Mouse (Mus musculus) G1E (cell line): Measurements from ENCODE around the gene Traf2. TPM values are rescaled to one million over a fixed set of nuclear protein-coding genes. Genes with fewer than 3 reads are reported as not detected.

Source experiments
- ATAC-seq: 2 replicates; pipeline ENCODE4 v1.8.0; 2016; ENCODE audit warnings: mild to moderate bottlenecking; ENCODE audit not compliant: insufficient number of reproducible peaks, poor library complexity, low FRiP score, severe bottlenecking; ENCODE audit errors: extremely low read depth
- DNase-seq: peaks from one replicate; pipeline ENCODE4 v3.0.0; 2012; ENCODE audit warnings: low spot score
- H3K27me3 ChIP-seq: 2 replicates; pipeline ENCODE4 v1.6.1; 2012; ENCODE audit warnings: mild to moderate bottlenecking, low read length, inconsistent platforms; ENCODE audit not compliant: insufficient read depth
- H3K36me3 ChIP-seq: replicated peaks from 2 replicates; pipeline ENCODE3; 2012; ENCODE audit warnings: mild to moderate bottlenecking, inconsistent platforms
- H3K4me1 ChIP-seq: 2 replicates; pipeline ENCODE4 v1.6.1; 2012; ENCODE audit warnings: low read depth, low read length, inconsistent platforms, mixed read lengths; ENCODE audit not compliant: insufficient read depth
- H3K4me3 ChIP-seq: 2 replicates; pipeline ENCODE4 v1.5.1; 2012; ENCODE audit warnings: low read depth, mild to moderate bottlenecking, inconsistent platforms, low read length, moderate library complexity, mixed read lengths
- H3K9me3 ChIP-seq: replicated peaks from 2 replicates; pipeline ENCODE4 v1.6.1; 2012; ENCODE audit warnings: inconsistent platforms
- CTCF ChIP-seq: IDR thresholded peaks from 2 replicates; pipeline ENCODE4 v1.5.1; 2012; ENCODE audit warnings: low read depth, low read length, inconsistent platforms, mixed read lengths
- GATA1 ChIP-seq: IDR thresholded peaks from 2 replicates; pipeline ENCODE4 v1.6.1; 2012; ENCODE audit warnings: borderline replicate concordance, low read length, inconsistent platforms, mixed read lengths
- GATA2 ChIP-seq: IDR thresholded peaks from 2 replicates; pipeline ENCODE4 v1.6.1; 2012; ENCODE audit warnings: low read depth, low read length, inconsistent platforms, borderline replicate concordance
- POLR2AphosphoS5 ChIP-seq: IDR thresholded peaks from 2 replicates; pipeline ENCODE4 v1.6.1; 2012; ENCODE audit warnings: low read depth, low read length, inconsistent platforms; ENCODE audit not compliant: insufficient replicate concordance
- TAL1 ChIP-seq: conservative IDR thresholded peaks from 2 replicates; pipeline ENCODE4 v1.6.1; 2012; ENCODE audit warnings: low read depth, low read length, inconsistent platforms, mixed read lengths
- polyA plus RNA-seq: library from polyadenylated mRNA; stranded (reverse); fragments of >175 nt; gene quantifications from 2 replicates; pipeline ENCODE4 v1.2.3, GENCODE M21; 2012
- total RNA-seq, 2 experiments: library from RNA; stranded (forward) in 1 of 2; stranded (reverse) in 1 of 2; fragments of 200-1000 nt in 1 of 2; fragments of >200 nt in 1 of 2; fragmentation: Nextera tagmentation in 1 of 2; gene quantifications; 2 replicates each; pipeline ENCODE4 v1.2.3; 2014 to 2017

The Traf2 gene
- total and polyA plus RNA-seq, 3 experiments = 7.1 to 18.1 (median 7.8) TPM

DNA sequence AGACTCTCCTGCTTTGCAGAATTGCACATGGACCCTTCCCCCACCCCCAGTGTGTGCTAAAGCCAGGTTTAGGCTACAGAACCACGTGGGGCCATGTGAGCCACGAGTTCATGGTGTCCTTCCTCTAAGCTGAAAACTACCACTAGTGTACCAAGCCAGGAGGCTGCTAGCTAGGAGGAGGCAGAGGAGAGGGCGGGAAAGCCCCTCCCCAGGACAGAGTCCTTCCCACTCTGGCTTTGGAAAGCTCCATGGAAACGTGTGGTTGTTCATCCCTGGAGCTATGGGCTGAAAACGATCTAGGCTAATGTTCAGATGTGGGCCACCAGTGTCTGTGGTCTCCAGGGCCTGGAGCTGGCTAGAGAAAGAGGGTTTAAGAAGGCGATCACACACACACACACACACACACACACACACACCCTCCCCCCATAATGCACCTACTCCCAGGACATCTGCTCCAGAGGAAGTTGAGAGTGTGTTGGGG lies 33.9 kb upstream of the Traf2 start:
- H3K36me3 ChIP-seq = peaks cover 39% of the 10 kb centered on the region
- ATAC-seq = no peak
- H3K4me1 ChIP-seq = peaks cover 30% of the 10 kb centered on the region
- peaks cover 4% of the 10 kb centered on the region; the same call in 1 of the 2 replicates for H3K27me3 ChIP-seq
- no peak overlapping the region for H3K4me3 ChIP-seq
- no peak for DNase-seq
- peaks cover 50% of the 10 kb centered on the region for H3K9me3 ChIP-seq
- no peak for TF ChIP-seq CTCF

- Histone ChIP-seq H3K4me3 (peak overlapping the region; percentile 44; the same call in 1 of the 2 replicates), H3K9me3 (peaks cover 54% of the 10 kb centered on the region), H3K4me1 (peaks cover 37% of the 10 kb centered on the region), H3K27me3 (peaks cover 4% of the 10 kb centered on the region; the same call in 1 of the 2 replicates), H3K36me3 (peaks cover 31% of the 10 kb centered on the region)
- no peak for DNase-seq
- no peak for TF ChIP-seq GATA1
- TF ChIP-seq TAL1 = no peak
- no peak for TF ChIP-seq POLR2AphosphoS5
- no peak for TF ChIP-seq CTCF
- no peak for TF ChIP-seq GATA2
- ATAC-seq = no peak
Observed at GRCm38 (mm10) chr2:25579737-25580460, 33.2 kb upstream of the Traf2 start.

DNA sequence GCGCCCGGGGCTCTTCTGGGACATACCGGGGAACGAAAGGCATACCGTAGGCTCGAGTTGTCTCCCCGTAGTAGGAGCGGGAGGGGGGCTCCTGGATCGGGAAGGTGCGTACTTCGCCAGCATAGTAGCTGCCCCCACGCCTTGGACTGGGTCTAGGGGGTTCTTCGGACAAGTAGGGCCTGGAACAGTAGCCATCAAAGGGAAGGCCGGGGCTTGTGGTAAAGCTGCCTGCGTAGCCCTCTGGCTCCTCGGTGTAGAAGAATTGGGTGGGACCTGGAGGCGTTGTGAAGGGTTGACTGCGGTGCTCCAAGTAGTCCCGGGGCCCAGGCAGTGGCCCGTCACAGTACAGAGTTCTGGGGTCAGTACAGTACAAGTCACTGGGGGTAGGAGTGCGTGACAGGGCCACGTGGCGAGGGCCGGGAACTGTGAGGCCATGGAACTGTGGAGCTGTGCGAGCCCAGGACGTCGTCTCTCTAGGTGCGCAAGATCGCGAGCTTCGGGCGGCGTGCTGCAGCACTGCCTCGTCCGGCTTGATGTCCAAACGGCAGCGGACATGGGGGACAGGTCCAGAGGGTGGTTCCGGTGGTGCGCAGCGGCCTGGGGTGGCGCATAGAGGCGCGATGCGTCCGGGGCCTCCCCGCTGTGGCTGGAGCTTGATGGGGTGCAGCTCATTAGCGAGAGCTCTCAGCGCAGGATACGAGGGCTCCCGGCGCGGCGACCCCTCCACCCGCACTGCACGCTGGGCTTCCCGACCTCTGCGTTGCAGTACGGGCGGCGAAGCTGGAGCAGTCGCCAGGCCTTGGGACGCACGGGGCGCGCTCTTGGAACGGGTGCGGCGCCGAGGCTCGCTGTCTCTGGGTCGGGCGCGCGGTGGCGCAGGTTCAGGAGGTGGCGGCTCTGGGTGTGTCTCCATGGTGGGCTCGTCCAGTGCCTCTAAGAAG lies 32.3 kb upstream of the Traf2 start:
- H3K36me3 ChIP-seq = peaks cover 23% of the 10 kb centered on the region
- DNase-seq (no peak), ATAC-seq (no peak)
- peaks cover 4% of the 10 kb centered on the region; the same call in 1 of the 2 replicates for H3K27me3 ChIP-seq
- peak overlapping the region; percentile 58; the same call in 1 of the 2 replicates for H3K4me3 ChIP-seq
- peaks cover 54% of the 10 kb centered on the region for H3K9me3 ChIP-seq
- H3K4me1 ChIP-seq = peaks cover 45% of the 10 kb centered on the region
- no peak for TF ChIP-seq POLR2AphosphoS5
- no peak for TF ChIP-seq GATA2
- no peak for TF ChIP-seq CTCF
- TF ChIP-seq TAL1 = no peak
- no peak for TF ChIP-seq GATA1

GRCm38 (mm10) chr2:25577951-25578795 lies 31.4 kb upstream of the Traf2 start:
- TF ChIP-seq TAL1 = no peak
- TF ChIP-seq CTCF = no peak
- TF ChIP-seq GATA2 = no peak
- TF ChIP-seq POLR2AphosphoS5 = no peak
- no peak for TF ChIP-seq GATA1
- Histone ChIP-seq H3K27me3 (peaks cover 4% of the 10 kb centered on the region; the same call in 1 of the 2 replicates), H3K36me3 (peaks cover 17% of the 10 kb centered on the region), H3K9me3 (peaks cover 54% of the 10 kb centered on the region), H3K4me1 (peaks cover 51% of the 10 kb centered on the region), H3K4me3 (peak overlapping the region; percentile 58; the same call in 1 of the 2 replicates)
- ATAC-seq (no peak), DNase-seq (no peak)

DNA sequence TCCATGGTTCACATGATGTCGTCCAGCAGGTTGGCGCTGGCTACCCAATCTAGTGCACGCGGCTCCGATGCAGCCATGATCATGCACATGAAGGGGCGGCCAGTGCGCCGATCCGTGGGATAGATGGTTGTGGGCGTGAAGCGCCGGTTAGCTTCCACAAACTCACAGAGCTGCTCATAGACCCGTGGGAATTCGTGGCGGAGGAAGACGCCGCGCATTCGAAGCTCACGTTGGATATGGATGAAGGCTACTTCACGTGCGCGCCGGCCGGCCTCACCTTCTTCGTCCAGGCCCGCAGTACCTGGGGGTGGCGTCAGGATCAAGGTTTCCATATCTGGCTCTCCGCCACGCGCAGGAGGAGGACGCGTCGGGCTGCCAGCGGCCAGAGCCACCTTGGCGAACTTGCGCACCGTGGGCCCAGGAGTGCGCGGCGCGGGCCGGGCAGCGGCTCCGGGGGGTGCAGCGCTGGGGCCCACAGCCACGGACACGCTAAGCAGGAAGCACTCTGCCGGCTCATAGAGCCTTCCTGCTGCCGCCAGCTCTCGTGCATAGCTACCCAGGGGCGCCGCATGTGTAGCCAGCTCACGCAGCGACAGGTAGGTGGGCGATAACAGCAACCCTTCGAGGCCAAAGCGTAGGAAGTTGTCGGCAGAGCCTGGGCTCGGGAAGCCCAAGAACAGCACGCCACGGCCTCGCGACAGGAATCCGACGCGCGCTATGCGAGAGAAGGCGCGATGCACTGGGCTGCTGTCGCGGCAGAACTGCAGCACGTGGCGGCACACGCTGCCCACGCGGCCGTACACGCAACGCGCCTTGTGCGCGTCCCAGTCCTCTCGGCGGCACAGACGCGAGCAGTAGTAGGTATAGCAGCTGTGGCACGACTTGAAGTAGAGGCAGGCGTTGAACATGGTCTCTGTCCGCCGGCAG lies 30.5 kb upstream of the Traf2 start:
- H3K4me3 ChIP-seq = peak overlapping the region; percentile 58

More for the DNA sequence above, 30.5 kb upstream of the Traf2 start:
- H3K9me3 ChIP-seq = peaks cover 54% of the 10 kb centered on the region
- ATAC-seq (no peak), DNase-seq (no peak)
- no peak for TF ChIP-seq POLR2AphosphoS5
- no peak for TF ChIP-seq GATA1
- no peak for TF ChIP-seq TAL1
- TF ChIP-seq CTCF = no peak
- no peak for TF ChIP-seq GATA2
- H3K27me3 ChIP-seq = peaks cover 4% of the 10 kb centered on the region; the same call in 1 of the 2 replicates
- peaks cover 50% of the 10 kb centered on the region for H3K4me1 ChIP-seq
- H3K36me3 ChIP-seq = peaks cover 16% of the 10 kb centered on the region
